Mouse (Mus musculus) limb, embryonic 12.5 days (tissue): Measurements from ENCODE around the gene Ppp2r5c. TPM values are rescaled to one million over a fixed set of nuclear protein-coding genes. Genes with fewer than 3 reads are reported as not detected.

Source experiments
- ATAC-seq: fragments of 200-750 bp; cut with Nextera tagmentation; 2 replicates; pipeline ENCODE4 v1.8.0; 2017; ENCODE audit warnings: low read depth, moderate TSS enrichment; ENCODE audit not compliant: insufficient number of reproducible peaks, insufficient read depth, low FRiP score, low TSS enrichment
- H3K27ac ChIP-seq: fragments of 300-500 bp; sonication (generic); 2 replicates; pipeline ENCODE4 v1.5.1; 2016; ENCODE audit warnings: mild to moderate bottlenecking, moderate library complexity
- H3K27me3 ChIP-seq: fragments of 300-500 bp; sonication (generic); 2 replicates; pipeline ENCODE4 v1.6.1; 2016; ENCODE audit warnings: mild to moderate bottlenecking, moderate library complexity
- H3K36me3 ChIP-seq: fragments of 300-500 bp; sonication (generic); 2 replicates; pipeline ENCODE4 v1.6.1; 2016; ENCODE audit warnings: mild to moderate bottlenecking, moderate library complexity
- H3K4me1 ChIP-seq: fragments of 300-500 bp; sonication (generic); replicated peaks from 2 replicates; pipeline ENCODE4 v1.6.1; 2016
- H3K4me2 ChIP-seq: fragments of 300-500 bp; sonication (generic); 2 replicates; pipeline ENCODE4 v1.6.1; 2016; ENCODE audit warnings: mild to moderate bottlenecking, moderate library complexity
- H3K4me3 ChIP-seq: fragments of 300-500 bp; sonication (generic); replicated peaks from 2 replicates; pipeline ENCODE4 v1.5.1; 2016; ENCODE audit warnings: mild to moderate bottlenecking
- H3K9ac ChIP-seq: fragments of 300-500 bp; sonication (generic); replicated peaks from 2 replicates; pipeline ENCODE4 v1.6.1; 2016; ENCODE audit warnings: mild to moderate bottlenecking, moderate library complexity
- H3K9me3 ChIP-seq: fragments of 300-500 bp; sonication (generic); 2 replicates; pipeline ENCODE4 v1.6.1; 2016; ENCODE audit warnings: mild to moderate bottlenecking, moderate library complexity
- WGBS: fragments of 180-500 bp; shearing (Covaris S2); methylation state at CpG from one replicate; pipeline ENCODE4 v1.1.7; 2016; 5-methylcytosine and 5-hydroxymethylcytosine counted together
- polyA plus RNA-seq: library from polyadenylated mRNA; unstranded; fragments of >200 nt; fragmentation: Nextera tagmentation; extraction: Ambion mirVana; gene quantifications from 2 replicates; pipeline ENCODE4 v1.2.1, GENCODE M21; 2016

Ppp2r5c gene
- polyA plus RNA-seq, 1 experiment from 2014 or later, result 153 TPM

DNA sequence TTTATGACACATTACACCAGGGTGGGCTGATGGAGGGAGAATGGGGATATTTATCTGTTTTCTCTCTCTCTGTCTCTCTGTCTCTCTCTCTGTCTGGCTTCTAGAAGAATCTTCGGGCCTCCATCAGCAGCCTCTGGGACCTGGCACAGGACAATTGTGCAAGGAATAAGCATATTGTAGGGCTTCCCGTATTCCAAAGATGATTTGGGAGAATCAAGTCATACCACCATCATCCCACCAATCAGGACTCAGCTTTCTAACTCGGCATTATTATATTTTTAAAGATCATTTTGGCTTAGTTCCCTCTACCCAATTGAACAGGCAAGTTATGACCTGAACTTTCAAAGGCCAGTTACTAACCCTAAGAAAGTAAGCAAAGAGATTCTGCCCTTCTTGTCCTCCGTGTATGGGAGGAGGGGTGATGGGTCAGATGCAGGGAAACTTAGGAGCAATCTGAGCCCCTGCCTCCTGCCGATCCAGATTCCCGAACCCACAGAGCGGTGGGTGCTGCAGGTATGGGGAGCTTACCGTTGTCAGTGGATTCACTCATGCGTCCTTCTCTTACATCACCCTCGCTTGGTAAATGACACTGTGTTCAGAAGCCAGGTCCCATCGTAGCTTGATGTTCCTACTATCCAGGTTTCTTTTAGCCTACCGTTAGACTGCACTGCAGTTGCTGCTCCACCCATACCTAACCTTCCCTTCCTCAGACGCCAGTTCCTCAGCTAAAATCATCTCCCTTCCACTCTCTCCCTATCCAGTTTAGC lies 153.5 kb downstream of the Ppp2r5c start:
- no peak for ATAC-seq
- H3K9me3 ChIP-seq, result no peaks in the 10 kb centered on the region
- H3K9ac ChIP-seq, result peak overlapping the region; percentile 89
- H3K27ac ChIP-seq, result no peak overlapping the region
- no peaks in the 10 kb centered on the region for H3K36me3 ChIP-seq
- H3K4me3 ChIP-seq, result peak overlapping the region; percentile 90
- peaks cover 3% of the 10 kb centered on the region; the same call in 1 of the 2 replicates for H3K27me3 ChIP-seq
- 57% methylated on average over 13 of the region's 13 CpGs for WGBS
- peaks cover 24% of the 10 kb centered on the region for H3K4me1 ChIP-seq
- peak overlapping the region; percentile 91 for H3K4me2 ChIP-seq

DNA sequence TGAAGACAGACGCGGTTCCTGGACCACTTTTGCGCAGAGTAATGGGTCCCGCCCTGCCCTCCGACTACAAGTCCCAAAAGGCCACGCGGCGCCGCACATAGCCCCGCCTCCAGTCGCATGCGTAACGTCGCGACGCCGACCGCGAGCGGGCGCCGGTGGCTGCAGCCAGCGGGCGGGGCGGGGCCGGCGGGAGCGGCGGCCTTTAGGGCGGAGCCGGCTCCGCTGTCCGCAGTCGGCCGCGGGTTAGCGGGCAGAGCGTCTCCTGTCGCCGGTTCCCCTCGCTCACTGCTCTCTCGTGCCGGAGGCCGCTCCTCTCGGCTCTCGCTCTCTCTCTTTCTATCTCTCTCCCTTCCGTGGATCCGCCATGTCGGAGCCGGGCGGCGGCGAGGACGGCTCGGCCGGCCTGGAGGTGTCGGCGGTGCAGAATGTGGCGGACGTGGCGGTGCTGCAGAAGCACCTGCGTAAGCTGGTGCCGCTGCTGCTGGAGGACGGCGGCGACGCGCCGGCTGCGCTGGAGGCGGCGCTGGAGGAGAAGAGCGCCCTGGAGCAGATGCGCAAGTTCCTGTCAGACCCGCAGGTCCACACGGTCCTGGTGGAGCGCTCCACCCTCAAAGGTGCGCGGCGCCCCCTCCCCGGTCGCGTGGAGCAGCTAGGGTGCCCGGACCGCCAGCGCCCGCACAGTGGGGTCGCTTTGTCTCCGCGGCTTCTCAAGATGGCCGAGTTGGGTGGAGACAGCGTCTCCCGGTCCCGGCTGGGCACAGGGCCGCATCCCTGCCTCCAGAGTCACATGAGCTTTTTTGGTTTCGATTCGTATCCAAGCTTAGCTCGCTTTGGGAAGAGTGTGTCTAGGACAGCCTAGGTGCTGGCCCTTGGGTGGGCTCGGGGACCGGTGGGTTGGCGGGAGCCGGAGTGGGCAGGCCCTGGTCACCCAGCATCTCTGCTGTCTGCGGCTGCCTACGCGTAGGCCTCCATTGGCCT lies 154.6 kb downstream of the Ppp2r5c start, which contains the start of gene Dync1h1:
TSS of gene Dync1h1 (plus strand) at position 212 of the 978 bp plus-strand sequence.
- Histone ChIP-seq H3K27me3 (peaks cover 3% of the 10 kb centered on the region; the same call in 1 of the 2 replicates), H3K9me3 (no peaks in the 10 kb centered on the region), H3K4me3 (peak within 1 kb of the TSS; percentile 90), H3K4me2 (peak within 1 kb of the TSS; percentile 91), H3K27ac (peak within 1 kb of the TSS; percentile 95), H3K36me3 (0 out of 2 replicates have a peak, but pooled peaks cover 2% of the 10 kb centered on the region), H3K4me1 (peaks cover 24% of the 10 kb centered on the region), H3K9ac (peak within 1 kb of the TSS; percentile 89)
- WGBS, result under 1% methylated on average over 105 of the region's 105 CpGs
- ATAC-seq, result peak; percentile 91

DNA sequence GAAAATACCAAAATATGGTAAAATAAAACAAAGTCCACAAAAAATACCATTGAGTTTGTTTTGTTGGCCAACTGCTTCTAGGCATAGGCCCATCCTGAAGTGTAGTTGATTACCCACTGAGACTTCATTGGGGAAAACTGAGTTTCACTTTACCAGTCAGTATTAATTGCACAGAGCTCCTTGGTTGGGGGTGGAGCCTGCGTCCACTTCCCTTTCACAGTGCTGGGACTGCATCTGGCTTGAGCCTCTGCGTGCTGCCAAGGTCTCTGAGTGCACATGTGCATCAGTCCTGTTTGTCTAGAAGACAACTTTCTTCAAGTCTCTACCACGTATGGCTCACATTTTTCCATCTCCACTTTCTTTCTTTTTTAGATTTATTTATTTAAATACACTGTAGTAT lies 159.2 kb downstream of the Ppp2r5c start:
- Histone ChIP-seq H3K9me3 (no peaks in the 10 kb centered on the region), H3K4me1 (peaks cover 22% of the 10 kb centered on the region), H3K4me3 (no peak overlapping the region), H3K9ac (no peak overlapping the region), H3K36me3 (peaks cover 22% of the 10 kb centered on the region), H3K27me3 (no peaks in the 10 kb centered on the region), H3K4me2 (no peak overlapping the region), H3K27ac (no peak overlapping the region)
- 92% methylated on average over 3 of the region's 3 CpGs for WGBS
- ATAC-seq, result no peak

DNA sequence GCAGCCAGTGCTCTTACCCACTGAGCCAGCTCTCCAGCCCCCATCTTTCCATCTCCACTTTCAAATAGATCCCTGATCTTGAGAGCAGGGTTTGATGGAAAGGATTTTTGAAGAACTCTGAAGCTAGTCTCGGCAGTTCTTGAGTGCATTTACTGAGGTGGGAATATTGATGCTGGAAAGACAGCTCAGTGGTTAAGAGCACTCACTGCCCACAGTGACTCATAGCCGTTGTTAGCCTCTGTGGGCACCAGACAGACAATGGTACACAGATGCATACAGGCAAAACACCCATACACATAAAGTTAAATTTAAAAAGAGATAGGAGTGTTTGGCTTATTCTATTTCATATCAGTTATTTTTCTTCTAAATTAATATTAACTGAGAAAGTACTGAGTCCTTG lies 159.8 kb downstream of the Ppp2r5c start:
- WGBS, result 86% methylated on average over 2 of the region's 2 CpGs
- H3K36me3 ChIP-seq, result peaks cover 23% of the 10 kb centered on the region

DNA sequence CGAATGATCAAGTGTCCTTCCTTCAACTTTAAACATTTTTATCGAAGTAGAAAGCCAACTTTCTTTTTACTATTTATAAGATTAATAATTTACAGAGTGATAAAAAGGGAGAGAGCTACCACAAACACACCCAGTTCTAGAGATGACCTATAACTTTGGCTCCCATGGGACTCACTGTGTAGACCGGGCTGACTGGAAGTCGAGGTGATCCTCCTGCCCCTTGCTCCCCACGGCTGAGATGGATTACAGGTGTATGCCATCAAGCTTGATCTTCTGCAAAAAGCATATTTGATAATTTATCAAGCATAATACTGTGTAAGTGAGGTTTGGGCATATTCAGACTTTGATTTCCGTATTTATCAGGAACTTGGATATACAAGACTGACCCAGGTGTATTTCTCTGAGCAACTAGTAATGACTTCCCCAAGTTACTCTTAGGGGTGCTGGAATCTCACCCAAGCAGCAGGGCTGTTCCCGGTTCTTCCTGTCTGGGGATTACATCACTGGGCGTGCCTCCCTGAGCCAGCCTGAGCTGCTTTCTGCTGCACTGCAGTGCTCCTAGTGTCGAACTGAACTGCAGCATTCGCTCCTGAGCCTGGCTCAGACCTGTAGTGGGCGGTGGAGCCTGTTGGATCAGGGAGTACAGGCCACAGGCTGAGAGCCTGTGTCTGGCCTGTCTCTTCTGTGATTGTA lies 161.7 kb downstream of the Ppp2r5c start:
- Histone ChIP-seq H3K9ac (no peak overlapping the region), H3K4me1 (peaks cover 8% of the 10 kb centered on the region)
- WGBS, result 80% methylated on average over 11 of the region's 11 CpGs

More for the DNA sequence above, 159.8 kb downstream of the Ppp2r5c start:
- Histone ChIP-seq H3K27me3 (no peaks in the 10 kb centered on the region), H3K27ac (no peak overlapping the region), H3K4me3 (no peak overlapping the region), H3K4me2 (no peak overlapping the region), H3K9me3 (no peaks in the 10 kb centered on the region), H3K4me1 (peaks cover 22% of the 10 kb centered on the region), H3K9ac (no peak overlapping the region)
- ATAC-seq, result no peak

DNA sequence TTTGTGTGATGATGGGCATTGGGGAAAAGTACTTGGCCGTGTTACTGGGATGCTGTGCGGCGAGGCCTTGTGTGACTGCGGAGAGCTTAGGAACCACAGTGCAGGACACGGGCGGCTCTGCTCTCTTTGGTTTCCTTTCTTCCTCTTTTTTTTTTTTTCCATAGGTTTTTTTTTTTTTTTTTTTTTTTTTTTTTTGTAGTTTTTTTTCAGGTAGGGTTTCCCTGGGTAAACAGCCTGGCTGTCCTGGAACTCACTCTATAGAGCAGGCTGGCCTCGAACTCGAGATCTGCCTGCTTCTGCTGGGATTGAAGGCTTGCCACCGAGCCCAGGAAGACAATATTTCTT lies 162.2 kb downstream of the Ppp2r5c start:
- Histone ChIP-seq H3K4me2 (no peak overlapping the region), H3K4me1 (peaks cover 3% of the 10 kb centered on the region), H3K27me3 (no peaks in the 10 kb centered on the region), H3K4me3 (no peak overlapping the region), H3K36me3 (peaks cover 47% of the 10 kb centered on the region), H3K27ac (no peak overlapping the region), H3K9ac (no peak overlapping the region), H3K9me3 (no peaks in the 10 kb centered on the region)
- ATAC-seq, result no peak
- WGBS, result 90% methylated on average over 9 of the region's 9 CpGs

More for the DNA sequence above, 161.7 kb downstream of the Ppp2r5c start:
- no peak overlapping the region for H3K4me3 ChIP-seq
- no peak for ATAC-seq
- H3K9me3 ChIP-seq, result no peaks in the 10 kb centered on the region
- no peaks in the 10 kb centered on the region for H3K27me3 ChIP-seq
- H3K36me3 ChIP-seq, result peaks cover 42% of the 10 kb centered on the region
- H3K4me2 ChIP-seq, result no peak overlapping the region
- H3K27ac ChIP-seq, result no peak overlapping the region

DNA sequence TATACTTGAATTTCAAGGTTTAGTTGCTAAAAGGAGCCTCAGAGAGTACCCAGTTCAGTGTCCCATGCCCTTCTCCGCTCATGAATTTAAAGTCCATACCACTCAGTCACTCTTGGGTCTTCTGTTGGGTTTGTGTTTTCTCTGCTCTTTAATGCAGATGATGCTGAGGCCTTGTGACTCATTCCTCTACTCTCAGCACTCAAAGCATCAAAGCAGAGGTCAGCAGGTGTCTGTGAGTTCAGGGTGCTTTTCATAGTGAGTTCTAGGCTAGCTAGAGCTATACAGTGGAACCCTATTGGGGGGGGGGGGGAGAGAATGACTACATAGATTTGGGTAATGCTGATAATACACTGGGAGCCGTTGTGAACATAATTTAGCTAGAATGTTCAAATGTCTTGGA lies 163.8 kb downstream of the Ppp2r5c start:
- ATAC-seq, result no peak
- H3K27me3 ChIP-seq, result no peaks in the 10 kb centered on the region
- H3K36me3 ChIP-seq, result peaks cover 63% of the 10 kb centered on the region

DNA sequence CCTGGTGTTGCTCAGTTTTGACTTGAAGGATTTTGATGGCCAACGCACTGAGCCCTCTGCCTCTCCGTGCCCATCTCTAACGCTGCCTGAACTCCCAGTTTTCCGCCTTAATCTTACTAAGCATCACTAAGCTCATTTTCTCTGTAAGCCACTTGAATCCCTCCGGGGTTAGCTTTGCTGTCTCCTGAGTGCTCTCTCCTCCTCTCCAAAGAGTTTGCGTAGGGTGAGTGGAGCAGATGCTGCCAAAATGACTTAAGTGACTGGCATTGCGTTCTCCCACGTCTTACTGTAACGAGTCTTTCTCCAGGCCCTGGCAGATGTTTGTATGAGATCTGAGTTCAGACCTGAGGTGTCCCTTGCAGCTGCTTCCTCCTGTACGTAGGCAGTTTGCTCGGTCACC lies 183.1 kb downstream of the Ppp2r5c start:
- ATAC-seq, result no peak
- Histone ChIP-seq H3K4me3 (no peak overlapping the region), H3K36me3 (peaks cover 100% of the 10 kb centered on the region), H3K9ac (no peak overlapping the region), H3K27ac (no peak overlapping the region), H3K27me3 (no peaks in the 10 kb centered on the region), H3K4me2 (no peak overlapping the region), H3K4me1 (no peaks in the 10 kb centered on the region), H3K9me3 (no peaks in the 10 kb centered on the region)
- WGBS, result 94% methylated on average over 11 of the region's 11 CpGs

More for the DNA sequence above, 163.8 kb downstream of the Ppp2r5c start:
- H3K4me3 ChIP-seq, result no peak overlapping the region
- no peaks in the 10 kb centered on the region for H3K9me3 ChIP-seq
- WGBS, result 94% methylated on average over 2 of the region's 2 CpGs
- H3K9ac ChIP-seq, result no peak overlapping the region
- H3K4me2 ChIP-seq, result no peak overlapping the region
- H3K27ac ChIP-seq, result no peak overlapping the region
- H3K4me1 ChIP-seq, result peaks cover 3% of the 10 kb centered on the region

Other genes with a start within 250 kb of the Ppp2r5c start
- 0.85 and 1.0 TPM in 2 replicates for gene Dio3, start 168.1 kb upstream of the Ppp2r5c start, polyA plus RNA-seq
- gene Dync1h1, start 154.3 kb downstream of the Ppp2r5c start, polyA plus RNA-seq, result 54.5 and 61.2 TPM in 2 replicates
- gene 1700001K19Rik, start 235.5 kb downstream of the Ppp2r5c start, polyA plus RNA-seq, result not detected in 2 replicates